Mouse (Mus musculus): ENCODE results near the gene Map3k4. TPM values are rescaled to one million over a fixed set of nuclear protein-coding genes. Genes with fewer than 3 reads are reported as not detected.

The Map3k4 gene
- polyA plus RNA-seq, 1 experiment: 19.6 TPM

DNA sequence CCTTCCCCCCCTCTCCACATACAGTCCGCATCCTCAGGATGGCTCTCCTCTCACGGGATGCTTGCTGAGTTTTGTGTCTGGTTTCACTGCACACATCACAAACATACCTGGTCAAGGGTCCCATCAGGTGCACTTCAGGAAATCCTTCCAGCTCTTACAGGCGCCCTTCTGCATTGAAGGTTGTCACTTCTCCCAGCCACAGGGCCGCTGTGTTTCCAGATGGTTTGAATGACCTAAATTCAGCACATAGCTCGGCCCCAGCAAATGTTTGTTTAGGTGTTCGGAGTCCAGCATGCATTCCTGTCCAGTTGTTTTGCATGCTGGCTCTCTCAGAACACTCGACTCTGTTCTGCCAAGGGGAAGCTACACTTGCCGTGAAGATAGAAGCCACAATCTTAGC lies 134.3 kb downstream of the Map3k4 start:
- no peak overlapping the region for H3ac ChIP-seq (ENCODE audit: control insufficient read depth, insufficient read length)
- TF ChIP-seq POLR2AphosphoS2 (IDR thresholded peaks at IDR 0.05; ENCODE audit: insufficient read length, low read depth): no peak
- no peak for TF ChIP-seq CEBPB (IDR thresholded peaks at IDR 0.05; ENCODE audit: insufficient read depth, poor library complexity, severe bottlenecking)
- no peak for TF ChIP-seq REST (IDR thresholded peaks at IDR 0.05; ENCODE audit: insufficient read depth, insufficient read length)
- no peak for TF ChIP-seq MYOG (IDR thresholded peaks at IDR 0.05; ENCODE audit: control insufficient read depth in 1 of 3, insufficient read depth in 1 of 3, insufficient read length in 2 of 3, low read depth in 2 of 3)
- TF ChIP-seq E2F4 (IDR thresholded peaks at IDR 0.05; ENCODE audit: insufficient read depth): no peak
- no peak for TF ChIP-seq POLR2A (IDR thresholded peaks at IDR 0.05; ENCODE audit: insufficient read length, low read depth)
- TF ChIP-seq TCF12 (IDR thresholded peaks at IDR 0.05; ENCODE audit: insufficient read depth, poor library complexity, severe bottlenecking): no peak
- no peak for TF ChIP-seq TCF3 (IDR thresholded peaks at IDR 0.05; ENCODE audit: insufficient read length, low read depth)
- TF ChIP-seq SRF (IDR thresholded peaks at IDR 0.05; ENCODE audit: control insufficient read depth, insufficient read length, low read depth): no peak
- TF ChIP-seq MAX (IDR thresholded peaks at IDR 0.05; ENCODE audit: low read depth): no peak
- TF ChIP-seq USF1 (IDR thresholded peaks at IDR 0.05; ENCODE audit: low read depth): no peak
- TF ChIP-seq MYOD1 (IDR thresholded peaks at IDR 0.05; ENCODE audit: control insufficient read depth in 1 of 3, insufficient read length in 2 of 3, low read depth in 2 of 3): no peak
- no peaks in the 10 kb centered on the region for H3K27me3 ChIP-seq (ENCODE audit: control insufficient read depth, insufficient read depth, insufficient read length)
- H3K36me3 ChIP-seq (ENCODE audit: control insufficient read depth, insufficient read depth): no peaks in the 10 kb centered on the region
- no peak overlapping the region for H3K4me2 ChIP-seq (ENCODE audit: low read depth)
- no peak overlapping the region for H3K4me3 ChIP-seq
- H3K79me2 ChIP-seq (ENCODE audit: control insufficient read depth, insufficient read depth): no peaks in the 10 kb centered on the region

DNA sequence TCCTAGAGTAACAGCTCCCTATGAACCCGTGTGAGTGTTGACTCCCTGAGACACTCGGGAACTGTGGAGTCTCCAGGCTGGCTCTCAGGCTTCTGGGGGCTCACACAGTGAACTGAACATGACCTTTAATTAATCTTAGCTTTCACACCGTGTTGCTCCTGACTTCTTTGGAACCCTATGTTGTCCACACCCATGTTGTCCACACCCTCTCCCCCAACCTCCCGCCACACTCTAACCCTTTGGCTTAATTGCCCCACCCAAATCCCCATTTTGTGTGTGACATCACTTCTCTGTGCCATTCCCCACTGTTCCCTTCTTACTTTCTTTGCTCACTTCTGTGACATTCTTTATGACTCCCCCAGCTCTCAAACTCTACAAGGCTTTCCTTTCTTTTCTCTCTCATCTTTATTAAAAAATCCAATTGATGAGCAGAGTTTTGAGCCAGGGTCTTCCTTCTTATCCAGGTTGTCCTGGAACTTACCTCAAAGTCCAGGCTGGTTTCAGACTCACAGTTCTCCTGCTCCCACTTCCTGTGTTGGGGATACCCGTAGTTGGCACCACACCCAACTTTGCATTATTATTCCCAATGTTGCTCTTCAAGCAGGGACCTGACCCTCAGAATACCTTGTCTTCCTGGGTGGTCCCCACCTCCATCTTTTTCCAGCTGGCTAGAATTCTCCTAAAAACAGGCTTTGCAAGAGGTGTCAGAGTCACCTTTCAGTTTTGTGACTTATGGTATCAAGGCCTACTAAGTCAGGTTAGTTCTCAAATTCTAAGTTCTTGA lies 135.7 kb downstream of the Map3k4 start:
- Histone ChIP-seq H3K4me2 (ENCODE audit: low read depth) (no peak overlapping the region), H3K36me3 (ENCODE audit: control insufficient read depth, insufficient read depth) (no peaks in the 10 kb centered on the region), H3K79me2 (ENCODE audit: control insufficient read depth, insufficient read depth) (no peaks in the 10 kb centered on the region), H3K27me3 (ENCODE audit: control insufficient read depth, insufficient read depth, insufficient read length) (no peaks in the 10 kb centered on the region), H3K4me3 (no peak overlapping the region), H3ac (ENCODE audit: control insufficient read depth, insufficient read length) (no peak overlapping the region)
- no peak for TF ChIP-seq USF1 (IDR thresholded peaks at IDR 0.05; ENCODE audit: low read depth)
- no peak for TF ChIP-seq SRF (IDR thresholded peaks at IDR 0.05; ENCODE audit: control insufficient read depth, insufficient read length, low read depth)
- TF ChIP-seq CEBPB (IDR thresholded peaks at IDR 0.05; ENCODE audit: insufficient read depth, poor library complexity, severe bottlenecking): no peak
- no peak for TF ChIP-seq MYOG (IDR thresholded peaks at IDR 0.05; ENCODE audit: control insufficient read depth in 1 of 3, insufficient read depth in 1 of 3, insufficient read length in 2 of 3, low read depth in 2 of 3)
- no peak for TF ChIP-seq TCF3 (IDR thresholded peaks at IDR 0.05; ENCODE audit: insufficient read length, low read depth)
- no peak for TF ChIP-seq E2F4 (IDR thresholded peaks at IDR 0.05; ENCODE audit: insufficient read depth)
- no peak for TF ChIP-seq POLR2AphosphoS2 (IDR thresholded peaks at IDR 0.05; ENCODE audit: insufficient read length, low read depth)
- TF ChIP-seq POLR2A (IDR thresholded peaks at IDR 0.05; ENCODE audit: insufficient read length, low read depth): no peak
- TF ChIP-seq MAX (IDR thresholded peaks at IDR 0.05; ENCODE audit: low read depth): no peak
- no peak for TF ChIP-seq REST (IDR thresholded peaks at IDR 0.05; ENCODE audit: insufficient read depth, insufficient read length)
- no peak for TF ChIP-seq TCF12 (IDR thresholded peaks at IDR 0.05; ENCODE audit: insufficient read depth, poor library complexity, severe bottlenecking)
- no peak for TF ChIP-seq MYOD1 (IDR thresholded peaks at IDR 0.05; ENCODE audit: control insufficient read depth in 1 of 3, insufficient read length in 2 of 3, low read depth in 2 of 3)

DNA sequence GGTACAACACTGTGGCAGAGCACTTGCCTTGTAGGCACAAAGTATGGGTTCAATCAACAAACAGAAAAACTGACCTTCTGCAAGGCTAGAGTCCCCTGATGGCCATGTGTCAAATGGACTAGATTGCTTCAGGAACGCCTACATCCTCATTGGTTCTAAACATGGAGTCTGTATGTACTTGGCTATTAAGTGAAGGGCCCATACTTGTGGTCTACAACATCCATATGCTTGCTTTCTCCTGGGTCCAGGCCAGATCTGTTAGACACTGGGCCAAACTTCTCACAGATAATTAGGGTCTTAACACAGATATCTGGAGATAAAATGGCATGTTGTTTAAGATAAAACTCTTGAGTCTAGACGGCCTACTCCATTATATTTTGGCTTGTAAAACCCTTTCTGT lies 138.8 kb downstream of the Map3k4 start:
- TF ChIP-seq MYOD1 (IDR thresholded peaks at IDR 0.05; ENCODE audit: control insufficient read depth in 1 of 3, insufficient read length in 2 of 3, low read depth in 2 of 3) (no peak), POLR2A (IDR thresholded peaks at IDR 0.05; ENCODE audit: insufficient read length, low read depth) (no peak)
- H3K4me2 ChIP-seq (ENCODE audit: low read depth): no peak overlapping the region
- H3K79me2 ChIP-seq (ENCODE audit: control insufficient read depth, insufficient read depth): no peaks in the 10 kb centered on the region
- H3K4me3 ChIP-seq: no peak overlapping the region
- H3K27me3 ChIP-seq (ENCODE audit: control insufficient read depth, insufficient read depth, insufficient read length): no peaks in the 10 kb centered on the region
- peaks cover 4% of the 10 kb centered on the region for H3K36me3 ChIP-seq (ENCODE audit: control insufficient read depth, insufficient read depth)
- H3ac ChIP-seq (ENCODE audit: control insufficient read depth, insufficient read length): no peak overlapping the region

DNA sequence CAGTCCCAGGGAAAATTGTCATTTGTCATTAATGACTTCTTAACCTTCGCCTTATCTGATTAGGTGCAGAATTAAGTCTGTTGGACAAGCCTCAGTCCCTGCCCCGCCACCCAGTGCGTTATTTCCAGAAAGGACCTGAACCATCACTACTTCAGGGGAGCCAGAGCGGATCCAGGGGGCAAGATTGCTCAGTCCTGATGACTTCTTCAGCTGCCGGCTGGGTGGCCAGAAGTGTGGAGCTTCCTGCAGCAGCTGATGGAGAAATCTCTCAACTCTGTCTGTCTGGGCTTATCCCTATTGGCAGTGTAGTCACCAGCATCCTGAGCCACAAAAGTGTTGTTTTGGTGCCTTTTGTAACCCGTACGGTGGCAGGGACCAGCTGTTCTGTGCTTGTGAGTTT lies 139.3 kb downstream of the Map3k4 start:
- TF ChIP-seq TCF3 (IDR thresholded peaks at IDR 0.05; ENCODE audit: insufficient read length, low read depth) (no peak), E2F4 (IDR thresholded peaks at IDR 0.05; ENCODE audit: insufficient read depth) (no peak), TCF12 (IDR thresholded peaks at IDR 0.05; ENCODE audit: insufficient read depth, poor library complexity, severe bottlenecking) (no peak), MYOG (IDR thresholded peaks at IDR 0.05; ENCODE audit: control insufficient read depth in 1 of 3, insufficient read depth in 1 of 3, insufficient read length in 2 of 3, low read depth in 2 of 3) (no peak), REST (IDR thresholded peaks at IDR 0.05; ENCODE audit: insufficient read depth, insufficient read length) (no peak), USF1 (IDR thresholded peaks at IDR 0.05; ENCODE audit: low read depth) (no peak), SRF (IDR thresholded peaks at IDR 0.05; ENCODE audit: control insufficient read depth, insufficient read length, low read depth) (no peak)
- Histone ChIP-seq H3K79me2 (ENCODE audit: control insufficient read depth, insufficient read depth) (no peaks in the 10 kb centered on the region), H3K36me3 (ENCODE audit: control insufficient read depth, insufficient read depth) (peaks cover 4% of the 10 kb centered on the region), H3K4me2 (ENCODE audit: low read depth) (no peak overlapping the region), H3K4me3 (no peak overlapping the region), H3ac (ENCODE audit: control insufficient read depth, insufficient read length) (no peak overlapping the region), H3K27me3 (ENCODE audit: control insufficient read depth, insufficient read depth, insufficient read length) (no peaks in the 10 kb centered on the region)

Other genes with a start within 250 kb of the Map3k4 start
- gene Agpat4, start 200.1 kb downstream of the Map3k4 start, polyA plus RNA-seq (2012; fragmentation: generic; extraction: Trizol): 35.8 TPM
- gene Plg, start 59.8 kb upstream of the Map3k4 start, polyA plus RNA-seq (2012; fragmentation: generic; extraction: Trizol): not detected
- gene Slc22a3, start 188.9 kb upstream of the Map3k4 start, polyA plus RNA-seq (2012; fragmentation: generic; extraction: Trizol): not detected

Data from myocyte (in vitro differentiated cells).